8 mouse cellular contexts compared by ENCODE assay signal in genomic region chr12:8306432-8306831, GRCm38 (mm10). TPM values are rescaled to one million over a fixed set of nuclear protein-coding genes. Genes with fewer than 3 reads are reported as not detected.
DNase-seq lines count a peak whose midpoint lies in the region; ATAC-seq and TF ChIP-seq lines count a peak whose summit lies in the region.

No protein-coding gene starts in this region.

- TF ChIP-seq CTCF in midbrain, postnatal 0 days (IDR thresholded peaks at IDR 0.05), result peak; percentile 95

- H3K27ac ChIP-seq in intestine, embryonic 14.5 days (ENCODE audit: low read depth), result no peak overlapping the region
- no peak overlapping the region for H3K27ac ChIP-seq in midbrain, postnatal 0 days (ENCODE audit: low read depth, low read length)
- H3K27ac ChIP-seq in stomach, embryonic 16.5 days (ENCODE audit: low read length), result no peak overlapping the region

- no peaks in the 10 kb centered on the region for H3K4me1 ChIP-seq in intestine, embryonic 14.5 days (replicated peaks; ENCODE audit: control insufficient read depth, insufficient read depth, low read length)
- H3K4me1 ChIP-seq in midbrain, postnatal 0 days (ENCODE audit: insufficient read depth, low read length), result no peaks in the 10 kb centered on the region; the same call in 1 of the 2 replicates
- peaks cover 7% of the 10 kb centered on the region; the same call in 1 of the 2 replicates for H3K4me1 ChIP-seq in stomach, embryonic 16.5 days (ENCODE audit: control insufficient read depth, insufficient read depth, low read length)

- H3K9ac ChIP-seq in intestine, embryonic 14.5 days (ENCODE audit: low read length), result no peak overlapping the region
- no peak overlapping the region for H3K9ac ChIP-seq in midbrain, postnatal 0 days (replicated peaks; ENCODE audit: low read length, poor library complexity, severe bottlenecking)
- no peak overlapping the region for H3K9ac ChIP-seq in stomach, embryonic 16.5 days (ENCODE audit: low read length)

- H3K4me3 ChIP-seq in intestine, embryonic 14.5 days (ENCODE audit: low read depth, low read length), result no peak overlapping the region
- no peak overlapping the region for H3K4me3 ChIP-seq in midbrain, postnatal 0 days (ENCODE audit: low read depth, low read length)
- H3K4me3 ChIP-seq in stomach, embryonic 16.5 days (replicated peaks; ENCODE audit: low read length), result no peak overlapping the region

- WGBS in intestine, embryonic 14.5 days, result 4% methylated on average over 5 of the region's 5 CpGs
- 3% methylated on average over 5 of the region's 5 CpGs for WGBS in midbrain, postnatal 0 days
- 2% methylated on average over 5 of the region's 5 CpGs for WGBS in stomach, embryonic 16.5 days

- H3K36me3 ChIP-seq in intestine, embryonic 14.5 days (ENCODE audit: control insufficient read depth, insufficient read depth, low read length), result no peaks in the 10 kb centered on the region
- H3K36me3 ChIP-seq in midbrain, postnatal 0 days (ENCODE audit: insufficient read depth, low read length), result no peaks in the 10 kb centered on the region
- no peaks in the 10 kb centered on the region for H3K36me3 ChIP-seq in stomach, embryonic 16.5 days (ENCODE audit: control insufficient read depth, insufficient read depth, low read length)

- H3K9me3 ChIP-seq in intestine, embryonic 14.5 days (ENCODE audit: control insufficient read depth, low read length), result no peaks in the 10 kb centered on the region
- no peaks in the 10 kb centered on the region for H3K9me3 ChIP-seq in midbrain, postnatal 0 days (ENCODE audit: low read length)
- no peaks in the 10 kb centered on the region for H3K9me3 ChIP-seq in stomach, embryonic 16.5 days (replicated peaks; ENCODE audit: control insufficient read depth, low read length)

- H3K27me3 ChIP-seq in intestine, embryonic 14.5 days (replicated peaks; ENCODE audit: control insufficient read depth, insufficient read depth, low read length), result peaks cover 50% of the 10 kb centered on the region
- H3K27me3 ChIP-seq in midbrain, postnatal 0 days (ENCODE audit: insufficient read depth, low read length), result peaks cover 45% of the 10 kb centered on the region
- peaks cover 52% of the 10 kb centered on the region for H3K27me3 ChIP-seq in stomach, embryonic 16.5 days (ENCODE audit: control insufficient read depth, insufficient read depth, low read length)

- peak; percentile 64 for DNase-seq in urinary bladder, postnatal 14 days (ENCODE audit: low spot score)
- DNase-seq in urinary bladder, postnatal 4 days (ENCODE audit: low spot score in 2 of 2), result no peak
- DNase-seq in cerebellum, adult 8-10 months, result peak; percentile 63
- DNase-seq in frontal cortex, postnatal 25 days (ENCODE audit: low spot score in 2 of 2), result peak; percentile 51 to 59
- peak; percentile 78 for DNase-seq in intestine, embryonic 14.5 days (ENCODE audit: low spot score)
- DNase-seq in liver, result peak; percentile 57
- DNase-seq in midbrain, postnatal 0 days (ENCODE audit: low spot score), result peak; percentile 77

- ATAC-seq in intestine, embryonic 14.5 days (replicated peaks; ENCODE audit: low FRiP score, low TSS enrichment, low read depth), result peak; percentile 23; the same call in 1 of the 2 replicates
- peak; percentile 17 for ATAC-seq in midbrain, postnatal 0 days (ENCODE audit: low FRiP score)
- ATAC-seq in stomach, embryonic 16.5 days (ENCODE audit: insufficient read depth, low FRiP score), result peak; percentile 23; the same call in 1 of the 2 replicates

- no peak overlapping the region for H3K4me2 ChIP-seq in intestine, embryonic 14.5 days (ENCODE audit: low read length)
- H3K4me2 ChIP-seq in midbrain, postnatal 0 days (ENCODE audit: low read depth, low read length, poor library complexity, severe bottlenecking), result no peak overlapping the region
- no peak overlapping the region for H3K4me2 ChIP-seq in stomach, embryonic 16.5 days (ENCODE audit: low read depth, low read length)

RNA-seq across cellular contexts. Expression of gene Gdf7, which starts 4.7 kb away (rescaled TPM):
- not detected in 2 replicates for polyA plus RNA-seq in intestine, embryonic 14.5 days (2014; fragmentation: Nextera tagmentation; extraction: Ambion mirVana)
- 4.7 TPM in 1 of 2 replicates, not detected in the other for total RNA-seq in midbrain, postnatal 0 days (2014; rRNA removed)
- polyA plus RNA-seq in midbrain, postnatal 0 days (2015; fragmentation: Nextera tagmentation; extraction: Ambion mirVana), result 0.11 and 0.12 TPM in 2 replicates
- polyA plus RNA-seq in stomach, embryonic 16.5 days (2015; fragmentation: Nextera tagmentation; extraction: Ambion mirVana), result 0.09 TPM in 1 of 2 replicates, not detected in the other

RNA-seq across cellular contexts. Expression of gene Hs1bp3, which starts 6.8 kb away (rescaled TPM):
- 15.4 and 15.7 TPM in 2 replicates for polyA plus RNA-seq in intestine, embryonic 14.5 days (2014; fragmentation: Nextera tagmentation; extraction: Ambion mirVana)
- total RNA-seq in midbrain, postnatal 0 days (2014; rRNA removed), result 5.9 and 8.3 TPM in 2 replicates
- 5.1 and 5.4 TPM in 2 replicates for polyA plus RNA-seq in midbrain, postnatal 0 days (2015; fragmentation: Nextera tagmentation; extraction: Ambion mirVana)
- polyA plus RNA-seq in stomach, embryonic 16.5 days (2015; fragmentation: Nextera tagmentation; extraction: Ambion mirVana), result 15.7 and 16.5 TPM in 2 replicates

Comparison
In these comparisons a context has a peak if more than half of its experiments do, and no peak if none do; other contexts are left out.
1. DNase-seq: peak in urinary bladder, postnatal 14 days (single experiment), cerebellum, adult 8-10 months (single experiment), frontal cortex, postnatal 25 days (2 of 2), intestine, embryonic 14.5 days (single experiment), liver (single experiment) and midbrain, postnatal 0 days (single experiment); none in urinary bladder, postnatal 4 days (0 of 2).
2. Peak in every context shown above with its lines, with median percentiles within 50 percentile points of each other: ATAC-seq.